Mouse (Mus musculus): Measurements from ENCODE around the gene Tcea3.

DNA sequence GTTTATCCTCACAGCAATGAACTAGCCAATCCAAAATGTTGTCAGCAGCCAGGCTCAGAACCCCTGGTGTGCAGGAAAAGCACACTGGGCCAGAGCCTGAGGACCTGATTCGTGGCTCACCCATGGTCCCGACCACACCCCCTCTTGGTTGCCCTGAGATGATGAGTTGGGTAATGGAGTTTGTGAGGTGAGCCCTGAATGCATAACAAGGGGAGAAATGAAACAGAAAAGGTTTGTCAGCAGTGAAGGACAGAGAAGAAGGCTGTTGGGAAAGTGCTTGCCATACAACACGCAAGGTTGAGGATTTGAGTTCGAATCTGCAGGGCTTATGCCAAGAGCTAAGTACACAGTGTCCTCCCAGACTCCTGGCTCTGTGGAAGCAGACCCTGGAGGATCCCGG lies 1.8 kb upstream of the Tcea3 start:
- no peak for TF ChIP-seq CTCF (IDR thresholded peaks at IDR 0.05)
- no peak for TF ChIP-seq POLR2A (IDR thresholded peaks at IDR 0.05; ENCODE audit: insufficient read depth, low read depth, low read length)
- no peak for TF ChIP-seq EP300 (IDR thresholded peaks at IDR 0.05; ENCODE audit: insufficient read depth, low read depth, low read length)
